In the genomic region with DNA sequence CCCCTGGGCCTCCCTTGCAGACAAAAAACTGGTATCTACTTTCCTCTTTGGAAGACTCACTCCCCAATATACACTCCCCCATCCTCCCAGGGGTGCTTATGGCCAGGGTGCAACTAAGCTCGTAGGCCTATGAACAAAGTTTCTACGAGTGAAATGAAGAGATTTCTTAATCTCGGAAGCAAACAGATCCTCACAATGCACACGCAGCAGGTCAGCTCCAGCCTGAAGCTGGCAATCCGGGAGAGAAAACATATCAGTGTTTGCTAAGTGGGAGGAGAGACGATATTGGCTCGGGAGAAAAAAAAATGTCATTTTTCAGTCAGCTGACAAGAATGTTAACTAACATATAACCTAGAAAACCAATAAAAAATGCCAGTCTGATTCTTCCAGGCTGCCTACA, we compare ENCODE assay signal across 18 mouse cellular contexts. TPM values are rescaled to one million over a fixed set of nuclear protein-coding genes. Genes with fewer than 3 reads are reported as not detected.
DNase-seq lines count a peak whose midpoint lies in the region; ATAC-seq and TF ChIP-seq lines count a peak whose summit lies in the region.
"Had no signal": no experiment of that assay in that cellular context is flagged by ENCODE, and none has a peak within 500 bp of the region (broad histone marks: within the 10 kb centered on the region; RNA-seq: fewer than 3 reads in every experiment).

No protein-coding gene starts in this region.

- H3K4me3 ChIP-seq in liver, adult 2 months (ENCODE audit: insufficient read depth, low read depth, low read length): no peak overlapping the region
- H3K4me3 ChIP-seq in liver, embryonic 12.5 days: no peak overlapping the region
- H3K4me3 ChIP-seq in lung, postnatal 0 days (ENCODE audit: low read depth, low read length): no peak overlapping the region
- no peak overlapping the region for H3K4me3 ChIP-seq in midbrain, embryonic 16.5 days (ENCODE audit: low read depth, low read length)
- no peak overlapping the region for H3K4me3 ChIP-seq in midbrain, postnatal 0 days (ENCODE audit: low read depth, low read length)
- H3K4me3 ChIP-seq: embryonic facial prominence, embryonic 10.5 days; forebrain, embryonic 13.5 days; heart, adult 2 months; heart, embryonic 15.5 days; hindbrain, embryonic 10.5 days had no signal

- TF ChIP-seq POLR2A in liver, adult 2 months (IDR thresholded peaks at IDR 0.05; ENCODE audit: extremely low read depth, insufficient read depth, low read length): no peak

- H3K4me2 ChIP-seq in liver, embryonic 12.5 days: no peak overlapping the region
- H3K4me2 ChIP-seq in lung, postnatal 0 days (replicated peaks; ENCODE audit: low read depth, low read length): no peak overlapping the region
- H3K4me2 ChIP-seq in midbrain, embryonic 16.5 days (ENCODE audit: low read length): no peak overlapping the region
- H3K4me2 ChIP-seq in midbrain, postnatal 0 days (ENCODE audit: low read depth, low read length, poor library complexity, severe bottlenecking): no peak overlapping the region
- H3K4me2 ChIP-seq: forebrain, embryonic 13.5 days; heart, embryonic 11.5 days; heart, embryonic 15.5 days had no signal

- H3K9ac ChIP-seq in liver, adult 2 months (ENCODE audit: low read depth, low read length): no peak overlapping the region
- H3K9ac ChIP-seq in liver, embryonic 12.5 days: no peak overlapping the region
- H3K9ac ChIP-seq in lung, postnatal 0 days (replicated peaks; ENCODE audit: low read depth): no peak overlapping the region
- no peak overlapping the region for H3K9ac ChIP-seq in midbrain, embryonic 16.5 days (ENCODE audit: low read depth, low read length)
- no peak overlapping the region for H3K9ac ChIP-seq in midbrain, postnatal 0 days (replicated peaks; ENCODE audit: low read length, poor library complexity, severe bottlenecking)
- H3K9ac ChIP-seq: forebrain, embryonic 13.5 days; forebrain, postnatal 0 days; heart, embryonic 15.5 days had no signal

- no peak for TF ChIP-seq CTCF in liver, adult 2 months (IDR thresholded peaks at IDR 0.05; ENCODE audit: low read depth, low read length)
- TF ChIP-seq CTCF in lung, postnatal 0 days (IDR thresholded peaks at IDR 0.05): no peak
- TF ChIP-seq CTCF in midbrain, postnatal 0 days (IDR thresholded peaks at IDR 0.05): no peak

- 26% methylated on average over 7 of the region's 7 CpGs for WGBS in liver, adult 2 months
- WGBS in liver, embryonic 12.5 days (ENCODE audit: insufficient replicate concordance): 50% methylated on average over 7 of the region's 7 CpGs
- WGBS in lung, postnatal 0 days: 28% methylated on average over 7 of the region's 7 CpGs
- WGBS in midbrain, embryonic 16.5 days: 49% methylated on average over 7 of the region's 7 CpGs
- 58% methylated on average over 7 of the region's 7 CpGs for WGBS in midbrain, postnatal 0 days

- DNase-seq in liver, adult 2 months (ENCODE audit: extremely low read depth, low read depth, low spot score): peak; percentile 3
- DNase-seq in lung, postnatal 0 days (ENCODE audit: low spot score): no peak
- no peak for DNase-seq in lung, postnatal 4 days
- DNase-seq in midbrain, postnatal 0 days (ENCODE audit: low spot score): no peak
- DNase-seq in ovary, adult 18-20 months (ENCODE audit: low spot score): no peak
- DNase-seq: adrenal gland, postnatal 25 days; cerebellum, adult 2 months; cerebellum, postnatal 10 days; forebrain, postnatal 0 days; gastrocnemius, postnatal 14 days; heart, adult 2 months had no signal

- ATAC-seq in liver, embryonic 12.5 days: no peak
- 0 out of 2 replicates have a peak, but pooled peaks have one; percentile 12 for ATAC-seq in lung, postnatal 0 days
- no peak for ATAC-seq in midbrain, embryonic 16.5 days
- ATAC-seq in midbrain, postnatal 0 days (ENCODE audit: low FRiP score): no peak
- ATAC-seq: forebrain, embryonic 13.5 days; forebrain, postnatal 0 days had no signal

- H3K9me3 ChIP-seq in liver, embryonic 12.5 days (replicated peaks): 0 out of 2 replicates have a peak, but pooled peaks cover 4% of the 10 kb centered on the region
- H3K9me3 ChIP-seq in lung, postnatal 0 days (ENCODE audit: low read length): no peaks in the 10 kb centered on the region
- no peaks in the 10 kb centered on the region for H3K9me3 ChIP-seq in midbrain, embryonic 16.5 days (replicated peaks; ENCODE audit: control insufficient read depth, low read length, poor library complexity, severe bottlenecking)
- no peaks in the 10 kb centered on the region for H3K9me3 ChIP-seq in midbrain, postnatal 0 days (ENCODE audit: low read length)
- H3K9me3 ChIP-seq: embryonic facial prominence, embryonic 10.5 days; heart, embryonic 15.5 days; hindbrain, embryonic 10.5 days had no signal

- H3K4me1 ChIP-seq in liver, adult 2 months (ENCODE audit: control insufficient read depth, insufficient read depth, low read length): no peaks in the 10 kb centered on the region
- H3K4me1 ChIP-seq in liver, embryonic 12.5 days: no peaks in the 10 kb centered on the region
- no peaks in the 10 kb centered on the region for H3K4me1 ChIP-seq in lung, postnatal 0 days (ENCODE audit: insufficient read depth, low read depth, low read length)
- no peaks in the 10 kb centered on the region; the same call in 1 of the 2 replicates for H3K4me1 ChIP-seq in midbrain, embryonic 16.5 days (ENCODE audit: control insufficient read depth, insufficient read depth, low read length)
- no peaks in the 10 kb centered on the region for H3K4me1 ChIP-seq in midbrain, postnatal 0 days (ENCODE audit: insufficient read depth, low read length)
- H3K4me1 ChIP-seq: heart, embryonic 15.5 days had no signal

- H3K27me3 ChIP-seq in liver, adult 2 months (ENCODE audit: control insufficient read depth, insufficient read depth, low read length): no peaks in the 10 kb centered on the region
- no peaks in the 10 kb centered on the region for H3K27me3 ChIP-seq in liver, embryonic 12.5 days (replicated peaks)
- H3K27me3 ChIP-seq in lung, postnatal 0 days (replicated peaks; ENCODE audit: insufficient read depth, low read length): no peaks in the 10 kb centered on the region
- H3K27me3 ChIP-seq in midbrain, embryonic 16.5 days (ENCODE audit: control insufficient read depth, insufficient read depth, low read depth, low read length): no peaks in the 10 kb centered on the region
- no peaks in the 10 kb centered on the region for H3K27me3 ChIP-seq in midbrain, postnatal 0 days (ENCODE audit: insufficient read depth, low read length)
- H3K27me3 ChIP-seq: forebrain, embryonic 13.5 days; heart, embryonic 15.5 days had no signal

- H3K36me3 ChIP-seq in liver, adult 2 months (ENCODE audit: control insufficient read depth, insufficient read depth, low read length): no peaks in the 10 kb centered on the region
- no peaks in the 10 kb centered on the region for H3K36me3 ChIP-seq in liver, embryonic 12.5 days
- no peaks in the 10 kb centered on the region for H3K36me3 ChIP-seq in lung, postnatal 0 days (ENCODE audit: insufficient read depth, low read length)
- H3K36me3 ChIP-seq in midbrain, embryonic 16.5 days (ENCODE audit: control insufficient read depth, insufficient read depth, low read length): no peaks in the 10 kb centered on the region
- H3K36me3 ChIP-seq in midbrain, postnatal 0 days (ENCODE audit: insufficient read depth, low read length): no peaks in the 10 kb centered on the region
- H3K36me3 ChIP-seq: embryonic facial prominence, embryonic 10.5 days; heart, embryonic 15.5 days; hindbrain, embryonic 10.5 days had no signal

- no peaks in the 10 kb centered on the region for H3K79me2 ChIP-seq in liver, adult 2 months (ENCODE audit: control insufficient read depth, insufficient read depth, low read length)

- no peak overlapping the region for H3K27ac ChIP-seq in liver, adult 2 months (replicated peaks; ENCODE audit: insufficient read depth, low read depth, low read length)
- no peak overlapping the region for H3K27ac ChIP-seq in liver, embryonic 12.5 days
- H3K27ac ChIP-seq in lung, postnatal 0 days (ENCODE audit: low read length): no peak overlapping the region
- peak overlapping the region; percentile 47; the same call in 1 of the 2 replicates for H3K27ac ChIP-seq in midbrain, embryonic 16.5 days (ENCODE audit: low read length)
- no peak overlapping the region for H3K27ac ChIP-seq in midbrain, postnatal 0 days (ENCODE audit: low read depth, low read length)
- H3K27ac ChIP-seq: embryonic facial prominence, embryonic 10.5 days; forebrain, embryonic 13.5 days; heart, adult 2 months; heart, embryonic 15.5 days; hindbrain, embryonic 10.5 days had no signal

- no peak for TF ChIP-seq EP300 in lung, postnatal 0 days (IDR thresholded peaks at IDR 0.05)

RNA-seq across cellular contexts. Expression of gene Nos1, which starts 53.7 kb away (rescaled TPM):
- total RNA-seq in liver, adult 2 months (2014; rRNA removed): 0.09 TPM in 1 of 2 replicates, not detected in the other
- polyA plus RNA-seq in liver, adult 2 months (2012; rRNA removed): 0.04 and 0.05 TPM in 2 replicates
- 0.01 and 0.02 TPM in 2 replicates for polyA plus RNA-seq in liver, embryonic 12.5 days (2016; fragmentation: Nextera tagmentation; extraction: Ambion mirVana)
- polyA plus RNA-seq in lung, postnatal 0 days (2015; fragmentation: Nextera tagmentation; extraction: Ambion mirVana): 0.02 and 0.05 TPM in 2 replicates
- polyA plus RNA-seq in midbrain, embryonic 16.5 days (2015; fragmentation: Nextera tagmentation; extraction: Ambion mirVana): 2.9 and 3.0 TPM in 2 replicates
- 17.8 and 25.7 TPM in 2 replicates for total RNA-seq in midbrain, postnatal 0 days (2014; rRNA removed)
- polyA plus RNA-seq in midbrain, postnatal 0 days (2015; fragmentation: Nextera tagmentation; extraction: Ambion mirVana): 3.4 and 3.5 TPM in 2 replicates
- polyA plus RNA-seq: heart, embryonic 11.5 days had no signal
